Mouse (Mus musculus): ENCODE results near the gene Asb18. TPM values are rescaled to one million over a fixed set of nuclear protein-coding genes. Genes with fewer than 3 reads are reported as not detected.
A peak's percentile ranks its signal among the peaks of the same experiment; 100 is the strongest.

Asb18 gene
- 0.17 and 0.44 TPM in 2 replicates for polyA plus RNA-seq (2016; fragmentation: Nextera tagmentation; extraction: Ambion mirVana)

DNA sequence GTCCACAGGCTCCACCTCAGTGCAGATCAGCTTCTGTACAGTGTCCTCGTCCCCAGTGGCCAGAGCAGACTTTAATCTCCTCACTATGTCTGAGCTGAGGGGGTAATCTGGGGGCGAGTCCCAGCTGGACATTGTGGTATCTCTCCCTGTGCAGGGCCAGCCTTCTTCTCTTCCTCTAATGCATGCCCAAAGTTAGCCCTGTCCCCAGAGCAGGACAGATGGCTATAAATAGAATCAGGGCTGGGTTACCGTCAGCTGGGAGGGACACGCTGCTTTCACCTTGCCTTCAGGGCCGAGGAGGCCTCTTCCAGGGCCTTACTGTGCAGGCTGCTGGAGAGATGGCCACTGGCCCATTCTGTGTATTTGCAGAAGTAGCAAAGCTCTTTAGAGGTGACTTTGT is at the start of gene Asb18:
Asb18 (minus strand) TSS at position 221 of the 400 bp plus-strand sequence.
- WGBS, result 78% methylated on average over 5 of the region's 5 CpGs

DNA sequence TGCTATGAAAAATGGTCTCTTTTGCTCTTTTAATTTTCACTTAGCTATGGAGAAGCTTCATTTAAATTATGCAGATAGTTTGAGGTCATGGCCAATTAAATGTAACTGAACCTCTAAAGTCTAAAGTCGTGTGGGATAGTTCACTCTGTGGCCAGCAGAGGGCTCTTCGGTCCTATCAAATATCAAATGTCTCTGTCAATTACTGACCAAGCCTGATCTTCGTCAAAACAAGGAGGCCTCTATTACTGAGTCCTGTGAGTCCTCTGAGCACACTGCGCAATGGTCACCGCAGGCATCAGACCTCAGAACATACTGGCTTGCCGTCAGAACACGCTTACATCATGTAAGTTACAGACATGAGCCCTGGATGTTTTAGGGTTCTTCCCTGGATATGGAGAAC is 46.1 kb upstream of the Asb18 start:
- Histone ChIP-seq H3K36me3 (replicated peaks) (no peaks in the 10 kb centered on the region), H3K4me1 (0 out of 2 replicates have a peak, but pooled peaks cover 4% of the 10 kb centered on the region), H3K9me3 (no peaks in the 10 kb centered on the region), H3K4me3 (replicated peaks) (no peak overlapping the region), H3K27me3 (0 out of 2 replicates have a peak, but pooled peaks cover 3% of the 10 kb centered on the region), H3K4me2 (no peak overlapping the region), H3K27ac (no peak overlapping the region), H3K9ac (no peak overlapping the region)
- ATAC-seq (ENCODE audit: low FRiP score), result peak; percentile 58; the same call in 1 of the 2 replicates
- 18% methylated on average over 7 of the region's 7 CpGs for WGBS

More for the DNA sequence above, at the start of gene Asb18:
- H3K27me3 ChIP-seq, result peaks cover 10% of the 10 kb centered on the region; the same call in 1 of the 2 replicates
- H3K36me3 ChIP-seq (replicated peaks), result no peaks in the 10 kb centered on the region
- H3K4me2 ChIP-seq, result no peak within 1 kb of the TSS
- ATAC-seq (ENCODE audit: low FRiP score), result no peak
- H3K27ac ChIP-seq, result 0 out of 2 replicates have a peak within 1 kb of the TSS, but pooled peaks have one; percentile 13
- no peak within 1 kb of the TSS for H3K4me3 ChIP-seq (replicated peaks)
- no peak within 1 kb of the TSS for H3K9ac ChIP-seq
- peaks cover 3% of the 10 kb centered on the region; the same call in 1 of the 2 replicates for H3K4me1 ChIP-seq
- H3K9me3 ChIP-seq, result no peaks in the 10 kb centered on the region

GRCm38 (mm10) chr1:90060054-90060453 is 45.6 kb upstream of the Asb18 start:
- H3K9me3 ChIP-seq, result no peaks in the 10 kb centered on the region
- H3K27ac ChIP-seq, result no peak overlapping the region
- ATAC-seq (ENCODE audit: low FRiP score), result no peak
- no peak overlapping the region for H3K4me2 ChIP-seq
- H3K9ac ChIP-seq, result no peak overlapping the region
- H3K4me3 ChIP-seq (replicated peaks), result no peak overlapping the region
- 69% methylated on average over 3 of the region's 3 CpGs for whole genome bisulfite sequencing
- H3K36me3 ChIP-seq (replicated peaks), result no peaks in the 10 kb centered on the region
- 0 out of 2 replicates have a peak, but pooled peaks cover 4% of the 10 kb centered on the region for H3K4me1 ChIP-seq
- H3K27me3 ChIP-seq, result 0 out of 2 replicates have a peak, but pooled peaks cover 3% of the 10 kb centered on the region

- H3K4me2 ChIP-seq, result no peak overlapping the region
- ATAC-seq (ENCODE audit: low FRiP score), result no peak
- H3K27me3 ChIP-seq, result peaks cover 19% of the 10 kb centered on the region
- H3K9me3 ChIP-seq, result no peaks in the 10 kb centered on the region
- H3K4me3 ChIP-seq (replicated peaks), result no peak overlapping the region
- no peak overlapping the region for H3K27ac ChIP-seq
- H3K36me3 ChIP-seq (replicated peaks), result no peaks in the 10 kb centered on the region
- WGBS, result 87% methylated on average over 4 of the region's 4 CpGs
- no peak overlapping the region for H3K9ac ChIP-seq
- peaks cover 13% of the 10 kb centered on the region; the same call in 1 of the 2 replicates for H3K4me1 ChIP-seq
Observed at GRCm38 (mm10) chr1:90054991-90055390, 40.5 kb upstream of the Asb18 start.

GRCm38 (mm10) chr1:90051347-90051746 is 36.9 kb upstream of the Asb18 start:
- Histone ChIP-seq H3K4me3 (replicated peaks) (no peak overlapping the region), H3K9me3 (no peaks in the 10 kb centered on the region), H3K27ac (no peak overlapping the region), H3K4me1 (peaks cover 17% of the 10 kb centered on the region; the same call in 1 of the 2 replicates), H3K9ac (no peak overlapping the region), H3K27me3 (peaks cover 36% of the 10 kb centered on the region), H3K36me3 (replicated peaks) (no peaks in the 10 kb centered on the region), H3K4me2 (no peak overlapping the region)
- ATAC-seq (ENCODE audit: low FRiP score), result no peak
- WGBS, result 40% methylated on average over 5 of the region's 5 CpGs

GRCm38 (mm10) chr1:90050046-90050739 is 35.7 kb upstream of the Asb18 start:
- 0 out of 2 replicates have a peak overlapping the region, but pooled peaks have one; percentile 1 for H3K4me2 ChIP-seq
- H3K27ac ChIP-seq, result peak overlapping the region; percentile 25
- H3K36me3 ChIP-seq (replicated peaks), result no peaks in the 10 kb centered on the region
- H3K9me3 ChIP-seq, result no peaks in the 10 kb centered on the region
- ATAC-seq (ENCODE audit: low FRiP score), result no peak
- H3K4me1 ChIP-seq, result peaks cover 17% of the 10 kb centered on the region
- H3K27me3 ChIP-seq, result peaks cover 36% of the 10 kb centered on the region
- no peak overlapping the region for H3K4me3 ChIP-seq (replicated peaks)
- H3K9ac ChIP-seq, result no peak overlapping the region
- WGBS, result 36% methylated on average over 20 of the region's 20 CpGs

- Histone ChIP-seq H3K4me1 (no peaks in the 10 kb centered on the region; the same call in 1 of the 2 replicates), H3K27ac (no peak overlapping the region), H3K9ac (no peak overlapping the region), H3K4me3 (replicated peaks) (no peak overlapping the region), H3K27me3 (0 out of 2 replicates have a peak, but pooled peaks cover 3% of the 10 kb centered on the region), H3K36me3 (replicated peaks) (no peaks in the 10 kb centered on the region), H3K9me3 (no peaks in the 10 kb centered on the region), H3K4me2 (no peak overlapping the region)
- ATAC-seq (ENCODE audit: low FRiP score), result no peak
- WGBS, result 82% methylated on average over 2 of the region's 2 CpGs
Observed at GRCm38 (mm10) chr1:90028305-90028704, 13.8 kb upstream of the Asb18 start.

DNA sequence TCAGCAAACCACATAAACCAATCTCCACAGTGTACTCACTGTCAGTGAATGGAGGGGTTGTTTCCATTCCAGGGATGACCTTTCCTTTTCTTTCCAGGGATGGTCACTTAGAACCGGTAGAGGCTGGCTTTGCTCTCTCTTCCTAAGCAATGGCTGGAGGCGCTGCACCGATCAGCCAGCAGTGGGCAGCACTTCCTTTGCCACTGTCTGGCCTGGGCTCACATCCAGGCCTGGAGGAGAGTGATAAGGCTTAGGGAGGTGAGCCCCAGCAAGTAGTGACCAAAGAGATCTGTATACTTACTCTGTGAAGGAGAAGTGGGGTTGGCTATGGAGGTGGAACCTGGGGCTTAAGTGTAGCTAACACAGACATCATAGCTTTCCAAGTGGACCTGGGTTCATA is 12.5 kb upstream of the Asb18 start:
- WGBS, result 13% methylated on average over 3 of the region's 3 CpGs

GRCm38 (mm10) chr1:90020336-90020735 is 5.9 kb upstream of the Asb18 start:
- no peak for ATAC-seq (ENCODE audit: low FRiP score)
- Histone ChIP-seq H3K27me3 (peaks cover 3% of the 10 kb centered on the region; the same call in 1 of the 2 replicates), H3K36me3 (replicated peaks) (no peaks in the 10 kb centered on the region), H3K9me3 (no peaks in the 10 kb centered on the region), H3K4me1 (peaks cover 2% of the 10 kb centered on the region; the same call in 1 of the 2 replicates), H3K4me3 (replicated peaks) (no peak overlapping the region), H3K27ac (no peak overlapping the region), H3K4me2 (no peak overlapping the region), H3K9ac (no peak overlapping the region)
- 84% methylated on average over 5 of the region's 5 CpGs for WGBS

More for the DNA sequence above, 12.5 kb upstream of the Asb18 start:
- Histone ChIP-seq H3K4me1 (no peaks in the 10 kb centered on the region; the same call in 1 of the 2 replicates), H3K27me3 (0 out of 2 replicates have a peak, but pooled peaks cover 3% of the 10 kb centered on the region), H3K9ac (no peak overlapping the region), H3K9me3 (no peaks in the 10 kb centered on the region), H3K4me3 (replicated peaks) (no peak overlapping the region), H3K27ac (no peak overlapping the region), H3K36me3 (replicated peaks) (no peaks in the 10 kb centered on the region), H3K4me2 (no peak overlapping the region)
- ATAC-seq (ENCODE audit: low FRiP score), result no peak

GRCm38 (mm10) chr1:90018071-90018470 is 3.6 kb upstream of the Asb18 start:
- Histone ChIP-seq H3K36me3 (replicated peaks) (no peaks in the 10 kb centered on the region), H3K9me3 (no peaks in the 10 kb centered on the region), H3K4me1 (peaks cover 3% of the 10 kb centered on the region; the same call in 1 of the 2 replicates), H3K27me3 (peaks cover 2% of the 10 kb centered on the region; the same call in 1 of the 2 replicates), H3K27ac (no peak overlapping the region), H3K9ac (no peak overlapping the region), H3K4me2 (no peak overlapping the region), H3K4me3 (replicated peaks) (no peak overlapping the region)
- 81% methylated on average over 6 of the region's 6 CpGs for WGBS
- no peak for ATAC-seq (ENCODE audit: low FRiP score)

GRCm38 (mm10) chr1:90013273-90013672 is 1.2 kb downstream of the Asb18 start:
- H3K9me3 ChIP-seq, result no peaks in the 10 kb centered on the region
- peaks cover 3% of the 10 kb centered on the region; the same call in 1 of the 2 replicates for H3K4me1 ChIP-seq
- H3K4me2 ChIP-seq, result no peak overlapping the region
- 82% methylated on average over 5 of the region's 5 CpGs for WGBS
- no peak overlapping the region for H3K9ac ChIP-seq
- no peak for ATAC-seq (ENCODE audit: low FRiP score)
- H3K27ac ChIP-seq, result no peak overlapping the region
- H3K4me3 ChIP-seq (replicated peaks), result no peak overlapping the region
- H3K36me3 ChIP-seq (replicated peaks), result no peaks in the 10 kb centered on the region
- peaks cover 15% of the 10 kb centered on the region; the same call in 1 of the 2 replicates for H3K27me3 ChIP-seq

DNA sequence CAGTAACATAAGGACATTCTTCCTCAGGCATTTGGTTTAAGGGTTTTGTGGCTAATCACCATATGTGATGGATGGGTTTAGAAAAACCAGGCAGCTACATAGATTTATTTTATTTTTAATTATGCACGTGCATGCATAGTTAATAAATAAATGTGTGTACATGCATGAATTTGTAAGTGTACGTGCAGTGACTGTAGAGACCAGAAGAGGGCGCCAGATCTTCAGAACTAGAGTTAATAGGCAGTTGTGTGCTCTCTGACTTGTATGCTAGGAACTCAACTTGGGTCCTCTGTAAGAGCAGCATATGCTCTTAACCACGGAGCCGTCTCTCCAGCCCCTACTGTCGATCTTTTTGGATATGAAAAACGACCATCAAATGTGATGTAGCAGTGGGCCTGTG is 1.6 kb downstream of the Asb18 start:
- no peak overlapping the region for H3K4me2 ChIP-seq
- H3K4me3 ChIP-seq (replicated peaks), result no peak overlapping the region
- H3K9me3 ChIP-seq, result no peaks in the 10 kb centered on the region
- no peak overlapping the region for H3K9ac ChIP-seq
- peaks cover 3% of the 10 kb centered on the region; the same call in 1 of the 2 replicates for H3K4me1 ChIP-seq
- H3K27ac ChIP-seq, result no peak overlapping the region
- H3K36me3 ChIP-seq (replicated peaks), result no peaks in the 10 kb centered on the region
- 60% methylated on average over 7 of the region's 7 CpGs for WGBS
- no peak for ATAC-seq (ENCODE audit: low FRiP score)
- H3K27me3 ChIP-seq, result peaks cover 18% of the 10 kb centered on the region; the same call in 1 of the 2 replicates

Measured in forebrain, embryonic 12.5 days (tissue).